Mouse (Mus musculus) kidney, embryonic 14.5 days (tissue): Measurements from ENCODE around the gene Urad. TPM values are rescaled to one million over a fixed set of nuclear protein-coding genes. Genes with fewer than 3 reads are reported as not detected.

ENCODE experiments used
- ATAC-seq: fragments of 200-750 bp; cut with Nextera tagmentation; 2 replicates; pipeline ENCODE4 v1.8.0; 2017; ENCODE audit warnings: moderate number of reproducible peaks, mild to moderate bottlenecking, moderate TSS enrichment, moderate library complexity; ENCODE audit not compliant: low FRiP score, low TSS enrichment
- H3K27ac ChIP-seq: fragments of 300-500 bp; sonication (generic); 2 replicates; pipeline ENCODE4 v1.5.1; 2014; ENCODE audit warnings: low read depth, mild to moderate bottlenecking, low read length, moderate library complexity, mixed read lengths
- H3K27me3 ChIP-seq: fragments of 300-500 bp; sonication (generic); 2 replicates; pipeline ENCODE4 v1.6.1; 2014; ENCODE audit warnings: mild to moderate bottlenecking, low read length; ENCODE audit not compliant: control insufficient read depth, insufficient read depth
- H3K36me3 ChIP-seq: fragments of 300-500 bp; sonication (generic); 2 replicates; pipeline ENCODE4 v1.6.1; 2014; ENCODE audit warnings: low read length, mixed read lengths; ENCODE audit not compliant: control insufficient read depth, insufficient read depth
- H3K4me1 ChIP-seq: fragments of 300-500 bp; sonication (generic); 2 replicates; pipeline ENCODE4 v1.6.1; 2014; ENCODE audit warnings: low read length, mixed read lengths; ENCODE audit not compliant: control insufficient read depth, insufficient read depth
- H3K4me2 ChIP-seq: fragments of 300-500 bp; sonication (generic); replicated peaks from 2 replicates; pipeline ENCODE4 v1.6.1; 2014; ENCODE audit warnings: low read depth, mild to moderate bottlenecking, low read length
- H3K4me3 ChIP-seq: fragments of 300-500 bp; sonication (generic); 2 replicates; pipeline ENCODE4 v1.5.1; 2014; ENCODE audit warnings: mild to moderate bottlenecking, low read length
- H3K9ac ChIP-seq: fragments of 300-500 bp; sonication (generic); 2 replicates; pipeline ENCODE4 v1.6.1; 2014; ENCODE audit warnings: low read depth, mild to moderate bottlenecking, low read length, moderate library complexity
- H3K9me3 ChIP-seq: fragments of 300-500 bp; sonication (generic); 2 replicates; pipeline ENCODE4 v1.6.1; 2016; ENCODE audit warnings: low read length; ENCODE audit not compliant: control insufficient read depth
- WGBS: fragments of 180-500 bp; shearing (Covaris S2); extraction: QIAGEN DNeasy Blood & Tissue Kit; methylation state at CpG from one replicate; pipeline ENCODE4 v1.1.7; 2014; 5-methylcytosine and 5-hydroxymethylcytosine counted together
- polyA plus RNA-seq: library from polyadenylated mRNA; unstranded; fragments of >200 nt; fragmentation: Nextera tagmentation; extraction: Ambion mirVana; gene quantifications from 2 replicates; pipeline ENCODE4 v1.2.1, GENCODE M21; 2014

Gene Urad
- polyA plus RNA-seq, 1 experiment from 2014 or later: not detected

DNA sequence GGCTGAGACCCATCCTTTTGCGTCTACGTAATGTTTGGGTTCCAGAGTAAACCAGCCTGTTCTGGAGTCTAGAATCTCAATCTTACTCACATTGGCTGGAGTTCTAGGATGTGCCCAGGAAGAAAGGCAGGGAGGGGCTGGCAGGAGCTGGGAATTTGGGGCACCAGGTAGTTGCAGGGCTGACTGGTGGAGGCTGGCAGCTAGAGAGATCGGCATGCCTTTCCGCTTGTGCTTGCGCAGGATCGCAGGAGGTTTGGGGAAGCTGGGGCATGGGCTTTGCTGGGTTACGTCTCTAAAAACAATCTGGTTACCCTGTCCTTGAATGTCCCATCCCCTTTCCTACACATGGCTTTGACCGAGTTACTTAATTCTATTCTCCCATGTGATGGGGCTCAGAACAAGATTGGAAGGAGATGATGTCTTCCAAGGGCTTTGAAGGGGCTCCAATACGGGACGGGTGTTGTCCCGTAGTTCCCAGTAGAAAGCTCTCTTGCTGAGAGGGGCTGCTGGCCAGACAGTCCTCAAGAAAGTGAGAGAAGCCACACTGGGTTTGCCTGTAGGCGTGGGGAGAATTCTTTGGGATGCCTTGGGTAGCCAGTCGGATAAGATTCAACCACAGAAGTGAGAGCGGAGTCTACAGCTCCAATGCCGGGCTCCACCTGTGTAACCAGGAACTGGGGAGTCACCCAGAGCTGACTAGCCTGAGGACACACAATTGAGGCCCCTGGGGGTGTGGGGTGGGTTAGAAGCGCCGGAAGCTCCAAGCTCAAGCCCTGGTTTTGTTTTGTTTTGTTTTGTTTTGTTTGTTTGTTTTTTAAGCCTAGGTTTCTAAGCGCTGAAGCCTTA is 45.3 kb downstream of the Urad start:
- Histone ChIP-seq H3K9ac (no peak overlapping the region), H3K36me3 (no peaks in the 10 kb centered on the region), H3K9me3 (no peaks in the 10 kb centered on the region), H3K4me1 (no peaks in the 10 kb centered on the region), H3K27ac (no peak overlapping the region), H3K27me3 (peaks cover 84% of the 10 kb centered on the region), H3K4me2 (no peak overlapping the region), H3K4me3 (no peak overlapping the region)
- under 1% methylated on average over 18 of the region's 18 CpGs for WGBS
- ATAC-seq: no peak

DNA sequence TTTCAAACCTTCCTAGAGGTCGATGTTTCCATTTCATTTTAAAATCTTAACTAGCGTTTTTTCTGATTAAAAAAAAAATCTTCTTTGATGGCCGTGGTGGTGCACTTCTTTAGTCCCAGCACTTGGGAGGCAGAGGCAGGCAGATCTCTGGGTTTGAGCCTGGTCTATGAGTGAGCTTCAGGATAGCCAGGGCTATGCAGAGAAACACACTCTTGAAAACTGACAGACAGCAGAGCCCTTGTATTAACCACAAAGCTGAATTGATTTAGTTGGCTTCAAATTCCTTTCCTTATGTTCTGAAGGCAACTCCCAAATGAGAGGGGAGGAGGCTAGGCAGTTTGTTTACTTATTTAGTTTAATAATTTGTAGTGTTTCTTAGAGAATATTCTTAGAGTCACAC is 46.5 kb downstream of the Urad start:
- peaks cover 88% of the 10 kb centered on the region for H3K27me3 ChIP-seq
- no peak overlapping the region for H3K4me2 ChIP-seq
- no peak for ATAC-seq
- 15% methylated on average over 3 of the region's 3 CpGs for WGBS
- H3K9ac ChIP-seq: no peak overlapping the region
- H3K4me3 ChIP-seq: no peak overlapping the region
- no peaks in the 10 kb centered on the region for H3K4me1 ChIP-seq
- H3K36me3 ChIP-seq: no peaks in the 10 kb centered on the region
- no peaks in the 10 kb centered on the region for H3K9me3 ChIP-seq
- no peak overlapping the region for H3K27ac ChIP-seq

DNA sequence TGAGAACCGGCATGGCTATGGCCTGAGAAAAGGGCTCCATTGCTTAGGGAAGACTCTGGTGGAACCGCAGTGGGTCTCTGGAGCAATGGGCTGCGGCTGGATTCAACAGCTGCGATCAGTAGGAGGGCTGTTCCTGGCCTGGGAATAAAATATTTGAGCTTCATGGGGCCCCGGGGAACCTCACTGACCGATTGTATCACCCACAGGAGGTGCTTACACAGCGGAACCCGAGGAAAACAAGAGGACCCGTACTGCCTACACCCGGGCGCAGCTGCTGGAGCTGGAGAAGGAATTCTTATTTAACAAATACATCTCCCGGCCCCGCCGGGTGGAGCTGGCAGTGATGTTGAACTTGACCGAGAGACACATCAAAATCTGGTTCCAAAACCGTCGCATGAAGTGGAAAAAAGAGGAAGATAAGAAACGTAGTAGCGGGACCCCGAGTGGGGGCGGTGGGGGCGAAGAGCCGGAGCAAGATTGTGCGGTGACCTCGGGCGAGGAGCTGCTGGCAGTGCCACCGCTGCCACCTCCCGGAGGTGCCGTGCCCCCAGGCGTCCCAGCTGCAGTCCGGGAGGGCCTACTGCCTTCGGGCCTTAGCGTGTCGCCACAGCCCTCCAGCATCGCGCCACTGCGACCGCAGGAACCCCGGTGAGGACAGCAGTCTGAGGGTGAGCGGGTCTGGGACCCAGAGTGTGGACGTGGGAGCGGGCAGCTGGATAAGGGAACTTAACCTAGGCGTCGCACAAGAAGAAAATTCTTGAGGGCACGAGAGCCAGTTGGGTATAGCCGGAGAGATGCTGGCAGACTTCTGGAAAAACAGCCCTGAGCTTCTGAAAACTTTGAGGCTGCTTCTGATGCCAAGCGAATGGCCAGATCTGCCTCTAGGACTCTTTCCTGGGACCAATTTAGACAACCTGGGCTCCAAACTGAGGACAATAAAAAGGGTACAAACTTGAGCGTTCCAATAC is 47.8 kb downstream of the Urad start:
- Histone ChIP-seq H3K36me3 (no peaks in the 10 kb centered on the region), H3K4me1 (no peaks in the 10 kb centered on the region), H3K27ac (no peak overlapping the region), H3K4me2 (no peak overlapping the region), H3K4me3 (peak overlapping the region; percentile 9; the same call in 1 of the 2 replicates), H3K9me3 (no peaks in the 10 kb centered on the region), H3K9ac (no peak overlapping the region), H3K27me3 (peaks cover 91% of the 10 kb centered on the region)
- no peak for ATAC-seq
- WGBS: 1% methylated on average over 48 of the region's 48 CpGs

DNA sequence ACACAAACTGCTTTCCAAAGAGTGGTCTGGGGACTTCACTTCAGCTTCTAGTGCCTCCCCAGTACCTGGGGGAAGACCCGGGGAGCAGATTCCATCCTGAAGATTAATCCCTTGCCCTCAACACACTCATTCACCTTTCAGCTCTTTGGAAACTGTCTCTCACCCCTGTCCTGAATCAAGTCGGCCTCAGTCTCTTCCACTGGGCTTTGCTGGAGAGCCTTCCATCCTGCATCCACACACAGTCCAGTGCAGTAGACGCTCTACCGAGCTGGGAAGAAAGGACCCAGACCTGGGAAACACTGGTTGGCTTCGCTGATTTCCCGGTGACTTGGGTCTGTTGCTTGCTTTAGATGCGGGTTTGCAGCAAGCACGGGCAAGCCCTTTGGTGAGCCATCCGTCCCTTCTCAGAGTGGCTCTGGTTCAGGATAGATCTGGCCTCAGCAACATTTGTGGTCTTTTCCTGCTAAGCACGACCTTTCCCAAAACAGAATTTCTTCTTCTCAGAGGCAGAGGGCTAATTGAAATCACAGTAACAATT is 49.4 kb downstream of the Urad start:
- H3K4me1 ChIP-seq: no peaks in the 10 kb centered on the region
- no peak overlapping the region for H3K27ac ChIP-seq
- H3K36me3 ChIP-seq: no peaks in the 10 kb centered on the region
- no peak for ATAC-seq
- no peak overlapping the region for H3K4me3 ChIP-seq
- H3K27me3 ChIP-seq: peaks cover 91% of the 10 kb centered on the region
- H3K9ac ChIP-seq: no peak overlapping the region
- under 1% methylated on average over 10 of the region's 10 CpGs for WGBS
- H3K9me3 ChIP-seq: no peaks in the 10 kb centered on the region
- H3K4me2 ChIP-seq: no peak overlapping the region

DNA sequence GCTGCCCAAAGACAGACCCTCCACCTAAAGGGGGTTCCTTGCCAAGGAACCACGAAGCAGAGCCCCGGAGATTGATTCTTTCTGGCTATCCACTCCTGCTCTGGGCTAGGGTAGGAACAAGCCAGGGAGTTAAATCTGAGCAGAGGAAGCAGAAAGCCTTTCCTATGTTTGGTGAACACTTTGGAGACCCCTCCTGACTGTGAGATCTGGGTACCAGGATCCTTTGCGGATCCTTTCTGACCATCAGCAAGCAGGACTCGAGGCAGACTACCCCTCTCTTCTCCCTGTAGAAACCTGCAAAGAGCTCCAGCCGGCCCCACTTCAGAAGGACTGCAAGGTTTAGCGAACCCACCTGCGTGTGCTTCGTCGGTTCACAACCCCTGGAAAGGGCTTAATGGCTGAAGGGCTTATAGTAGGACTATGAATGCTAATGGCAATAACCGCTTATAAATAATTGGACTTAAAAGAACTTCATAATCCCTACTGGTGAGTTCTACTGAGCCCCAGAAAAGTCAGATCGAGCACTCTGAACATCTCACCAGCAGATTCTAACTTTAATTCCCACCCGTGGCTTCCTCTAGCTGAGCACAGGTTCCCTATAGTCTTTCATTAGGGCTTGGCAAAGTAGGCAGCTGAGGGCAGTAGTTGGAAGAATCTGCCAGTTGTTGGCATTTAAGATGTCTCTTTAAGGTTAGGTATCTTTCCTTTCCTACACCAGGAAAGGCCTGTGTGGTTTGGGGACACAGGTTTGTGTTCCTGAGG is 50.0 kb downstream of the Urad start:
- no peak for ATAC-seq
- Histone ChIP-seq H3K27me3 (peaks cover 90% of the 10 kb centered on the region), H3K4me3 (no peak overlapping the region), H3K36me3 (no peaks in the 10 kb centered on the region), H3K27ac (no peak overlapping the region), H3K9ac (no peak overlapping the region), H3K4me2 (no peak overlapping the region), H3K4me1 (no peaks in the 10 kb centered on the region), H3K9me3 (no peaks in the 10 kb centered on the region)
- 4% methylated on average over 12 of the region's 12 CpGs for WGBS

DNA sequence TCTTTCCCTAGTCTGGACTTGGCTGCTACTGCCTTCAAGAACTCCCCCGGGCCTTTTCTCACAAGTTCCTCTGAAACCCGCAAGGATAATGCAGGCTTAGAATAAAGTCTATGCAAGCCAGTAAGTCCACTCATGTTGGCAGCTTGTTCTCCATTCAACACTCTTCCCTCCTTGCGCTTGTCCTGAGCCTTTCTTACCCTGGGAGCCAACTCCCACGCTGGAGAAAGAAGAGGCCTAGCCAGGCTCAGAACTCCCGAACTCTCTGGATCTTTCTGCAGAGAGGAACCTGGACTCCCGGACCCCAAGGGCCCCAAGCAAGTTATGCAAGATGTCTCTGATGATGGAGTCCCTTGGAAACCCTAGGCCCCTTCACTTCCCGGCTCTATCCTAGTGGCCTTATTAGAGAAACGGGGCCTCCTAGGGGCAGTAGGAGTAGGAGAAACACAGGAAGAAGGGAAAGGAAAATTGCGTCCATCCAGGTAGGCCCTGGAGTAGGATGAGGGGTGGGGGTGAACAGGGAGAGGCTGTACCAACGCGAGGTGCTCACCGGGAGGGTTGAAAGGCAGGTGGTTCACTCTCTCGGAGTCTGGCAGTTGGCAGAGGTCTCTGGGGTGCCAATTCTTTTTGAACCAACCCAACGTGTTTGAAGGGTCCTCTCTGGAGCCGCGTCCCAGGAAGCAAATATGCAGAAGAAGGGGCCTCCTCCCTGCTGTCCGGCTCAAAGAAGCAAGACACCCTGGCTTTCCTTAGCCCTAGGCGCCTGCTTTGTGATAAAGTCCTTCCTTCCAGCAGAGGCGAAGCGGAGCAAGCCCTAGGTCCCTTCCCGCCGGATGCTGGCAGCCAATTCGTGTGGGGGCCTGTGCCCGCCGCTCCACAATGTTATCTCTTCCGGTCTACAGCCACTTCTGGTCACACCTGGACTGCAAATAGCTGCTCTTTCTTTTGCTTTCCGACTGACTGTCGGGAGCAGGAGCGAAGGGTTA is 51.3 kb downstream of the Urad start:
- Histone ChIP-seq H3K27me3 (peaks cover 90% of the 10 kb centered on the region), H3K4me3 (no peak overlapping the region), H3K9ac (no peak overlapping the region), H3K27ac (no peak overlapping the region), H3K4me2 (no peak overlapping the region), H3K9me3 (no peaks in the 10 kb centered on the region), H3K4me1 (no peaks in the 10 kb centered on the region), H3K36me3 (no peaks in the 10 kb centered on the region)
- no peak for ATAC-seq
- under 1% methylated on average over 29 of the region's 29 CpGs for WGBS

DNA sequence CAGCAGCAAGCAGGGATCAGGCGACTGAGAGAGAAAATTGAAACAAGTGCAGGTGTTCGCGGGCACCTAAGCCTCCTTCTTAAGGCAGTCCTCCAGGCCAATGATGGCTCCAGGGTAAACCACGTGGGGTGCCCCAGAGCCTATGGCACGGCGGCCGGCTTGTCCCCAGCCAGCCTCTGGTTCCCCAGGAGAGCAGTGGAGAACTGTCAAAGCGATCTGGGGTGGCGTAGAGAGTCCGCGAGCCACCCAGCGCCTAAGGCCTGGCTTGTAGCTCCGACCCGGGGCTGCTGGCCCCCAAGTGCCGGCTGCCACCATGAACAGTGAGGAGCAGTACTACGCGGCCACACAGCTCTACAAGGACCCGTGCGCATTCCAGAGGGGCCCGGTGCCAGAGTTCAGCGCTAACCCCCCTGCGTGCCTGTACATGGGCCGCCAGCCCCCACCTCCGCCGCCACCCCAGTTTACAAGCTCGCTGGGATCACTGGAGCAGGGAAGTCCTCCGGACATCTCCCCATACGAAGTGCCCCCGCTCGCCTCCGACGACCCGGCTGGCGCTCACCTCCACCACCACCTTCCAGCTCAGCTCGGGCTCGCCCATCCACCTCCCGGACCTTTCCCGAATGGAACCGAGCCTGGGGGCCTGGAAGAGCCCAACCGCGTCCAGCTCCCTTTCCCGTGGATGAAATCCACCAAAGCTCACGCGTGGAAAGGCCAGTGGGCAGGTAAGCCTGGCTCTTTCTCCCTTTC is 52.1 kb downstream of the Urad start, which contains the start of gene Pdx1:
Gene Pdx1, plus strand, starts transcription at position 34 of the 747 bp plus-strand sequence.
- H3K9ac ChIP-seq: no peak within 1 kb of the TSS
- H3K27me3 ChIP-seq: peaks cover 90% of the 10 kb centered on the region
- WGBS: 1% methylated on average over 44 of the region's 44 CpGs
- H3K4me1 ChIP-seq: no peaks in the 10 kb centered on the region
- H3K27ac ChIP-seq: no peak within 1 kb of the TSS
- no peak within 1 kb of the TSS for H3K4me2 ChIP-seq
- H3K4me3 ChIP-seq: no peak within 1 kb of the TSS
- peak; percentile 73 for ATAC-seq
- H3K9me3 ChIP-seq: no peaks in the 10 kb centered on the region
- no peaks in the 10 kb centered on the region for H3K36me3 ChIP-seq
